Mouse (Mus musculus) embryonic facial prominence, embryonic 15.5 days (tissue): Measurements from ENCODE around the gene Mark3. TPM values are rescaled to one million over a fixed set of nuclear protein-coding genes. Genes with fewer than 3 reads are reported as not detected.

Experiments used
- ATAC-seq: fragments of 200-750 bp; cut with Nextera tagmentation; 2 replicates; pipeline ENCODE4 v1.8.0; 2017; ENCODE audit warnings: low read depth, moderate TSS enrichment; ENCODE audit not compliant: insufficient number of reproducible peaks, low FRiP score, low TSS enrichment
- H3K27ac ChIP-seq: fragments of 300-500 bp; sonication (generic); replicated peaks from 2 replicates; pipeline ENCODE4 v1.5.1; 2015; ENCODE audit warnings: mild to moderate bottlenecking, inconsistent platforms
- H3K27me3 ChIP-seq: fragments of 300-500 bp; sonication (generic); 2 replicates; pipeline ENCODE4 v1.6.1; 2015; ENCODE audit warnings: inconsistent platforms
- H3K36me3 ChIP-seq: fragments of 300-500 bp; sonication (generic); 2 replicates; pipeline ENCODE4 v1.6.1; 2015; ENCODE audit warnings: mild to moderate bottlenecking, inconsistent platforms
- H3K4me1 ChIP-seq: fragments of 300-500 bp; sonication (generic); 2 replicates; pipeline ENCODE4 v1.6.1; 2015; ENCODE audit warnings: inconsistent platforms
- H3K4me2 ChIP-seq: fragments of 300-500 bp; sonication (generic); replicated peaks from 2 replicates; pipeline ENCODE4 v1.6.1; 2015; ENCODE audit warnings: mild to moderate bottlenecking, inconsistent platforms
- H3K4me3 ChIP-seq: fragments of 300-500 bp; sonication (generic); replicated peaks from 2 replicates; pipeline ENCODE4 v1.5.1; 2015; ENCODE audit warnings: mild to moderate bottlenecking, inconsistent platforms
- H3K9ac ChIP-seq: fragments of 300-500 bp; sonication (generic); 2 replicates; pipeline ENCODE4 v1.6.1; 2015; ENCODE audit warnings: inconsistent platforms
- H3K9me3 ChIP-seq: fragments of 300-500 bp; sonication (generic); replicated peaks from 2 replicates; pipeline ENCODE4 v1.6.1; 2016; ENCODE audit warnings: inconsistent platforms
- WGBS: fragments of 180-500 bp; shearing (Covaris S2); methylation state at CpG from one replicate; pipeline ENCODE4 v1.1.7; 2015; 5-methylcytosine and 5-hydroxymethylcytosine counted together
- polyA plus RNA-seq: library from polyadenylated mRNA; unstranded; fragments of >200 nt; fragmentation: Nextera tagmentation; extraction: Ambion mirVana; gene quantifications from 2 replicates; pipeline ENCODE4 v1.2.1, GENCODE M21; 2015

The Mark3 gene
- polyA plus RNA-seq, 1 experiment from 2014 or later, result 37.7 TPM

DNA sequence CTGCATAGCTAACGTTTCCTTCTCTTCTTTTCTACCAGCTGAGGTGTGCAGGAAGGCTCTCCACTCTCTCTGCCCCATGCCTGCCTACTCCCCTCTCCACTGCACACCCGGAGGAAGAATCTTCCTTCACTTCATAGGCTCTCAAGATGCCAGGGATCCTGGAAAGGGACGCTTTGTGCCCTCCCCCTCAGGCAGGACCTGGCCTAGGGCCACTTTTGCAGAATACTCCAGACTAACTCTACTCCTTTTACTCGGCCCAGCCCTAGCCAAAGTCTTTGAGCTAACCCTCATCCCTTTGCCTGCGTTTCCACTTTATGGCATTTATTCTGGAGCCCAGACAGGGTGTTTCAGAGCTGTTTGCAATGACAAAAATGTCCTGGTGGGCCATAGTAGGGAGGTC lies 103.1 kb downstream of the Mark3 start:
- Histone ChIP-seq H3K9ac (peak overlapping the region; percentile 48; the same call in 1 of the 2 replicates), H3K9me3 (no peaks in the 10 kb centered on the region), H3K27me3 (peaks cover 22% of the 10 kb centered on the region), H3K36me3 (peaks cover 23% of the 10 kb centered on the region), H3K27ac (peak overlapping the region; percentile 94), H3K4me2 (peak overlapping the region; percentile 84), H3K4me3 (peak overlapping the region; percentile 62), H3K4me1 (peaks cover 26% of the 10 kb centered on the region)
- 0 out of 2 replicates have a peak, but pooled peaks have one; percentile 2 for ATAC-seq
- WGBS, result 8% methylated on average over 5 of the region's 5 CpGs

DNA sequence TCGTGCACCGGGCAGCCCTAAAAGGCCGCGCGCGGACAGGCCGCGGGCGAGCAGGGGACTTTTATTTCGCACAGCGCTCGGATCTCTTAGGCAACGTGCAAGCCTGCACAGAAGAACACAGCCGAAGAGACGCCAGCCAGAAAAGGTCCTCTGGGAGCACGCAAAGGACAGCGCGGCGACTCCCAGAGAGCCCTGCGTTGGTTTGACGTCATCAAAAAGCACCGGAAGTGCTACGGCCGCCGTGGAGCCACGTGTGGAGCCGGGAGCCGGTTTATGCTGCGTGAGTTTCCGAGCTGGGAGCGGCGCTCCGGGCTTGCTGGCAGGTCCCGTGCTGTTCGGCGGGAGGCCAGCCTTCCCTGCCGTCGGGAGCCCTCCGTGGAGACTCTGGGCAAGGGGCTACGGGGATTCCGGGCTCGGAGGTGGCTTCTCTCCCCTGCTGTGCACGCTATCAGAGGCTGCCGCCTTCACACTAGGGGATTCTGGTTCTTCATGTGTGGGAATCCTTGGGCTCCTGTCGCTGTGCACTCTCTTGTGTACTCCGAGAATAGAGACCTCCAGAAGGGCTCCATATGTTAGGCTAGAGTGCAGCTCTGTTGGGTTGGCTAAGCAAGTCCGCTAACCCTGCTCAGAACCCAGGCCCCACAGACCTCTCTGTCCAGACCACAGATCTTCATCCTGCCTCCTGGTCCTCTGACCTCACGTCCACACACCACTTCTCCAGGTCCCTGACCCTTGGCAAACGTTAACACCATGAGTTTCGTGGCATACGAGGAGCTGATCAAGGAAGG lies 103.8 kb downstream of the Mark3 start, which contains the start of gene Trmt61a:
Trmt61a (plus strand) TSS at position 224 of the 788 bp plus-strand sequence.
- Histone ChIP-seq H3K4me1 (peaks cover 26% of the 10 kb centered on the region), H3K4me3 (peak within 1 kb of the TSS; percentile 62), H3K27ac (peak within 1 kb of the TSS; percentile 94), H3K9me3 (no peaks in the 10 kb centered on the region), H3K9ac (peak within 1 kb of the TSS; percentile 48), H3K27me3 (peaks cover 16% of the 10 kb centered on the region), H3K4me2 (peak within 1 kb of the TSS; percentile 84), H3K36me3 (peaks cover 23% of the 10 kb centered on the region)
- WGBS, result under 1% methylated on average over 51 of the region's 51 CpGs
- ATAC-seq, result peak; percentile 87

GRCm38 (mm10) chr12:111678670-111678933 lies 104.3 kb downstream of the Mark3 start:
- ATAC-seq, result no peak
- Histone ChIP-seq H3K36me3 (peaks cover 23% of the 10 kb centered on the region), H3K9me3 (no peaks in the 10 kb centered on the region), H3K4me2 (peak overlapping the region; percentile 84), H3K27me3 (peaks cover 12% of the 10 kb centered on the region), H3K4me3 (peak overlapping the region; percentile 62), H3K27ac (no peak overlapping the region), H3K9ac (peak overlapping the region; percentile 48; the same call in 1 of the 2 replicates), H3K4me1 (peaks cover 26% of the 10 kb centered on the region)
- WGBS, result 8% methylated on average over 13 of the region's 13 CpGs

DNA sequence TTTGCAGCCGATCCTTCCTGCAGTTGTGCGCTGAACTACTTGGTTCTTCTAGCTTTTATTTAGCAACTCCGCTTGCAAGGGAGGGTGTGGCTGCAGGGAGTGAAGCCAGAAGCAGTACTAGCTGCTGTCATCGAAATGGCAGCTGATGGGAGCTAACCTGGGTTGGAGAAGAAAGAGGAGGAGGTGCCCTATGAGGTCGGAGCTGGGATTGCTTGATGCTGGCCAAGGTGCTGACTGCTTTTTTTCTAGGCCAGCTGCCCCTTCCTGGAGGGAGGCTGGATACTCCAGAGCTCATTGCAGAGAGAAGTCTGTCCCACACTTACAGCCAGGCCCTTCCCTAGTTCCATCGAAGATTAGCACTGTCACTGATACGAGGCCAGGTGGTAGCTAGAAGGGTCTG lies 104.7 kb downstream of the Mark3 start:
- Histone ChIP-seq H3K4me3 (peak overlapping the region; percentile 62), H3K27ac (no peak overlapping the region), H3K36me3 (peaks cover 23% of the 10 kb centered on the region), H3K9ac (peak overlapping the region; percentile 48; the same call in 1 of the 2 replicates), H3K4me1 (peaks cover 26% of the 10 kb centered on the region), H3K27me3 (peaks cover 8% of the 10 kb centered on the region), H3K9me3 (no peaks in the 10 kb centered on the region), H3K4me2 (peak overlapping the region; percentile 84)
- no peak for ATAC-seq
- 50% methylated on average over 7 of the region's 7 CpGs for WGBS

- H3K4me1 ChIP-seq, result peaks cover 26% of the 10 kb centered on the region
- H3K4me3 ChIP-seq, result no peak overlapping the region
- H3K9me3 ChIP-seq, result no peaks in the 10 kb centered on the region
- no peak overlapping the region for H3K27ac ChIP-seq
- peaks cover 23% of the 10 kb centered on the region for H3K36me3 ChIP-seq
- WGBS, result 93% methylated on average over 13 of the region's 13 CpGs
- ATAC-seq, result no peak
- no peak overlapping the region for H3K9ac ChIP-seq
- no peaks in the 10 kb centered on the region for H3K27me3 ChIP-seq
- no peak overlapping the region for H3K4me2 ChIP-seq
Measured at GRCm38 (mm10) chr12:111680661-111681060, 106.3 kb downstream of the Mark3 start.

DNA sequence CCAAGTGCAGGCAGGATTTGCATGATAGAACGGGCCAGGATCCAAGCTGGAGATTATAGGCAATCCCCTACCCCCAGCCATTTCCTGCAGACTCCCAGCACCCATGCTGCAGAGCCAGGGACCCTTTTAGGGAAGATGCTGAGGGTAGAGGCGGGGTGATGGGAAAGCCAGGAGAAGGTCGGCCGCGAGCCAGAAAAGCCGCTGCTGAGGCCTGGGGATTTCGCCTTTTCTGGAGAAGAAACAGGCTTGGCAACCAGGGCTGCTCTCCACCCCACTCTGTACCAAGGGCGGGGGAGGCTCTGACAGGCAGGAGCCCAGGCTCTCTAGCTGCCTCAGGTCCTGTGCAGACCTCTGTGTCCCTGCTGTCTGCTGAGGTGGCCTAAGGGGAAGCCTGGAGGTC lies 107.0 kb downstream of the Mark3 start:
- Histone ChIP-seq H3K36me3 (peaks cover 23% of the 10 kb centered on the region), H3K27ac (no peak overlapping the region), H3K4me2 (no peak overlapping the region), H3K4me1 (peaks cover 26% of the 10 kb centered on the region), H3K27me3 (no peaks in the 10 kb centered on the region), H3K4me3 (no peak overlapping the region), H3K9ac (no peak overlapping the region), H3K9me3 (no peaks in the 10 kb centered on the region)
- WGBS, result 81% methylated on average over 8 of the region's 8 CpGs
- ATAC-seq, result no peak

- 73% methylated on average over 5 of the region's 5 CpGs for WGBS
- H3K4me1 ChIP-seq, result peaks cover 26% of the 10 kb centered on the region
- H3K9me3 ChIP-seq, result no peaks in the 10 kb centered on the region
- no peak overlapping the region for H3K27ac ChIP-seq
- H3K27me3 ChIP-seq, result no peaks in the 10 kb centered on the region
- ATAC-seq, result no peak
- no peak overlapping the region for H3K4me2 ChIP-seq
- H3K4me3 ChIP-seq, result no peak overlapping the region
- H3K9ac ChIP-seq, result no peak overlapping the region
- peaks cover 23% of the 10 kb centered on the region for H3K36me3 ChIP-seq
Measured at GRCm38 (mm10) chr12:111682003-111682402, 107.7 kb downstream of the Mark3 start.

DNA sequence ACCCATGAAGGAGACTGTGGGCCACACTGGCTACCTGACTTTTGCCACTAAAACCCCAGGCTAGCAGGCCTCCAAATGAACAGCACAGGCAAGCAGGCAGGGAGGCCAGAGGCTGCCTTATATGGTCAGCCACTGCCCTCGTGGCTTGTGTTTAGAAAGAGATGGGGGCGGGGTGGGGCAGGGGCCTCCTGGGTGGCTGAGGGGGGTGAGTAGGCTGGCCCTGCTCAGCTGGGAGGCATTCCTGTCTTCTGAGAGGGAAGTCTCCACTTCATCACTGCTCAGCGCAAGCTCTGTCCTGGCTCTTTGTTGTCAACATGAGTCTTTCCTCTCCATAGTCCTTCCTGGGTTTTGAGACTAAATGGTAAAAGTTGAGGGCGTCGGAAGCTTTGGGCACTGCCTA lies 108.5 kb downstream of the Mark3 start:
- ATAC-seq, result no peak
- H3K27ac ChIP-seq, result 0 out of 2 replicates have a peak overlapping the region, but pooled peaks have one; percentile 12

DNA sequence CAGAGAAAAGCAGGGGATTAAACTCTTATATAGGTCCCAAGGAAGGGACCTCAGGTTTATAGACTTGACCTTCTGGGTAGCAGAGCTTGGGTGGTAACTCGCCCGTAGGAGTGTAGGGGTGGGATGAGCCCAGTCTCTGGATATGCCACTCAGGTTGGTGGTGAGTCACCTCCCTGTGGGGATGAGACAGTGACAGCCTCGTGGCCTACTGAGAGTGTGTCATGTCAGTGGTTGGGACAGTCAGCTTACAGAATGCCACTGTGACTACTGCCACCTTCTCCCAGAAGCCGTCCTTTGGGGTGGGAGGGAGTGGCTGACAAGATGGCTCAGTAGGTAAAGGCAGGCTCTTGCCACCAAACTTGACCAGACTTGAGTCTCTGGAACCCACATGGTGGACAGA lies 112.1 kb downstream of the Mark3 start:
- Histone ChIP-seq H3K9ac (no peak overlapping the region), H3K27ac (no peak overlapping the region), H3K9me3 (no peaks in the 10 kb centered on the region), H3K36me3 (peaks cover 11% of the 10 kb centered on the region; the same call in 1 of the 2 replicates), H3K4me1 (peaks cover 28% of the 10 kb centered on the region), H3K4me2 (no peak overlapping the region), H3K4me3 (no peak overlapping the region), H3K27me3 (no peaks in the 10 kb centered on the region)
- WGBS, result 77% methylated on average over 4 of the region's 4 CpGs
- ATAC-seq, result no peak

More for the DNA sequence above, 108.5 kb downstream of the Mark3 start:
- no peak overlapping the region for H3K4me3 ChIP-seq
- peaks cover 28% of the 10 kb centered on the region for H3K4me1 ChIP-seq
- H3K9ac ChIP-seq, result no peak overlapping the region
- no peak overlapping the region for H3K4me2 ChIP-seq
- H3K27me3 ChIP-seq, result no peaks in the 10 kb centered on the region
- no peaks in the 10 kb centered on the region for H3K9me3 ChIP-seq
- 72% methylated on average over 5 of the region's 5 CpGs for WGBS
- H3K36me3 ChIP-seq, result peaks cover 23% of the 10 kb centered on the region

- H3K9ac ChIP-seq, result no peak overlapping the region
- 17% methylated on average over 14 of the region's 14 CpGs for WGBS
- H3K4me2 ChIP-seq, result no peak overlapping the region
- H3K4me3 ChIP-seq, result no peak overlapping the region
- H3K36me3 ChIP-seq, result no peaks in the 10 kb centered on the region; the same call in 1 of the 2 replicates
- peak overlapping the region; percentile 58; the same call in 1 of the 2 replicates for H3K27ac ChIP-seq
- H3K9me3 ChIP-seq, result no peaks in the 10 kb centered on the region
- no peaks in the 10 kb centered on the region for H3K27me3 ChIP-seq
- peak; percentile 66 for ATAC-seq
- H3K4me1 ChIP-seq, result peaks cover 31% of the 10 kb centered on the region
Measured at GRCm38 (mm10) chr12:111687350-111688068, 113.2 kb downstream of the Mark3 start.

GRCm38 (mm10) chr12:111688069-111688428 lies 113.7 kb downstream of the Mark3 start:
- no peak for ATAC-seq
- 43% methylated on average over 2 of the region's 2 CpGs for WGBS
- H3K27ac ChIP-seq, result peak overlapping the region; percentile 58; the same call in 1 of the 2 replicates

More at GRCm38 (mm10) chr12:111688069-111688428, 113.7 kb downstream of the Mark3 start:
- Histone ChIP-seq H3K9ac (no peak overlapping the region), H3K27me3 (no peaks in the 10 kb centered on the region), H3K9me3 (no peaks in the 10 kb centered on the region), H3K4me3 (no peak overlapping the region), H3K4me1 (peaks cover 33% of the 10 kb centered on the region), H3K36me3 (no peaks in the 10 kb centered on the region; the same call in 1 of the 2 replicates), H3K4me2 (no peak overlapping the region)
